Mouse (Mus musculus) bone marrow, adult 2 months (tissue): Measurements from ENCODE around the gene Hcrtr1.

Experiments
- CTCF ChIP-seq: fragments of 200-500 bp; IDR thresholded peaks from 2 replicates; pipeline ENCODE4 v1.5.1; 2011; ENCODE audit warnings: low read length, control low read depth; ENCODE audit not compliant: control insufficient read depth, insufficient read depth
- POLR2A ChIP-seq: fragments of 200-500 bp; IDR thresholded peaks from 2 replicates; pipeline ENCODE4 v1.6.1; 2011; ENCODE audit warnings: low read depth, mild to moderate bottlenecking, control low read depth, low read length, borderline replicate concordance; ENCODE audit not compliant: control insufficient read depth

GRCm38 (mm10) chr4:130138441-130139213, 532 bp downstream of the Hcrtr1 start:
- no peak for TF ChIP-seq POLR2A
- peak; percentile 70 for TF ChIP-seq CTCF
